Mouse (Mus musculus) ES-E14 (cell line): ENCODE measurements around the gene Samd14.

ENCODE experiments used
- CHD2 ChIP-seq: IDR thresholded peaks from 2 replicates; pipeline ENCODE4 v1.6.1; 2014; ENCODE audit warnings: mild to moderate bottlenecking, low read depth, low read length, inconsistent platforms
- HCFC1 ChIP-seq: IDR thresholded peaks from 2 replicates; pipeline ENCODE4 v1.6.1; 2012; ENCODE audit warnings: low read length, inconsistent platforms, borderline replicate concordance; ENCODE audit not compliant: insufficient read depth
- MAFK ChIP-seq: IDR thresholded peaks from 2 replicates; pipeline ENCODE4 v1.6.1; 2014; ENCODE audit warnings: mild to moderate bottlenecking, low read depth, low read length, inconsistent platforms; ENCODE audit not compliant: insufficient read depth
- ZC3H11A ChIP-seq: IDR thresholded peaks from 2 replicates; pipeline ENCODE4 v1.6.1; 2012; ENCODE audit warnings: low read depth, mild to moderate bottlenecking, inconsistent platforms, low read length, borderline replicate concordance
- ZNF384 ChIP-seq: IDR thresholded peaks from 2 replicates; pipeline ENCODE4 v1.6.1; 2012; ENCODE audit warnings: low read depth, low read length, inconsistent platforms

DNA sequence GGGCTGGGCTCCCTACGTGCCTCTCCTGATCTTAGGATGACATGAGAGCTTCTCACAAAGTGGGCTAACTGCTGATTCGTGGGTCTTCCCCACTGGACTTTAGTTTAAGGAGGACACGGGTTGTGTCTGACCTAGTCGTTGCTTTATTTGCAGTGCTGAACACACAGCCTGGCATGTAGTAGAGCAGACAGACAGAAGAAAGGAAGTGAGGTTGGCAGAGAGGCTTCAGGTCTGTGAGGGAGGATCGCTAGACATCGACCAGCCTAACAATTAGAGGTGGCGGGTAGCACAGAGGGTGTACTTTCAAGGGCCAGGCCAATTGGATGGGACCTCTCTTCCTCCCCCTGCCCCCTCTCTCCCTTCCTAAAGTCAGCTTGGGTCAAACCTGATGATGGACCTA is 33.9 kb downstream of the Samd14 start:
- TF ChIP-seq HCFC1 (no peak), MAFK (no peak), CHD2 (no peak), ZC3H11A (no peak), ZNF384 (no peak)
